Mouse (Mus musculus) bone marrow macrophage, adult 2 months (primary cell): ENCODE data around the gene Gpr88.

Source experiments
- CTCF ChIP-seq: IDR thresholded peaks from 2 replicates; pipeline ENCODE4 v1.5.1; 2012; ENCODE audit warnings: low read depth, mild to moderate bottlenecking, low read length, moderate library complexity
- POLR2A ChIP-seq: IDR thresholded peaks from 2 replicates; pipeline ENCODE4 v1.6.1; 2012; ENCODE audit warnings: mild to moderate bottlenecking, low read depth, low read length, borderline replicate concordance

DNA sequence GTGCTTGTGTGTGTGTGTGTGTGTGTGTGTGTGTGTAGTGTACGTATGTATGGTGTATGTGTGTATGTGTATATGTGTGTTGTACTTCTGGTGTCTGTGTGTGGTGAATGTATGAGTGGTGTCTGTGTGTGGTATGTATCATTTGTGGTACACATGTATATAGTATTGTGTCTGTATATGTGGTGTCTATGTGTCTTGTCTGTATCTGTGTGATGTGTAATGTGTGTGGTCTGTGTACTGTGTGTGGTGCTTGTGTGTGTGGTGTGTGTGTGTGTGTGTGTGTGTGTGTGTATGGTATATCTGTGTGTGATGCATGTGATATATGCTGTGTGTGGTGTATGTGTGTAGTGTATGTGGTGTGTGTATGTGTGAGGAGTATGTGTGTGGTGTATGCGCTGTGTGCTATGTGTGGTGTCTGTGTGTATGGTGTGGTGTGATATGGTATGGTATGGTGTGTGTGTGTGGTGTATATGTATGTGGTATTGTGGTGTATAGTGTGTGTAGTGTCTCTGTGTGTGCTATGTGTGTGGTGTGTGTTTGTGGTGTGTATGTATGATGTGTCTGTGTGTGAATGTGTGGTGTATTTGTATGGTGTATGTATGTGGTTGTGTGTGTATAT is 13.8 kb upstream of the Gpr88 start:
- TF ChIP-seq CTCF (no peak), POLR2A (no peak)
